Mouse (Mus musculus) gastrocnemius, postnatal 10 days (tissue): ENCODE measurements around the gene Agpat4. TPM values are rescaled to one million over a fixed set of nuclear protein-coding genes. Genes with fewer than 3 reads are reported as not detected.
"Not testable (repeated sequence)": the region's sequence is repeated elsewhere in the genome, so short reads cannot be mapped to it uniquely, and the experiment has no call there.

Experiments
- DNase-seq: peaks from one replicate; pipeline ENCODE4 v3.0.0; 2021; ENCODE audit warnings: mixed read lengths
- total RNA-seq, 2 experiments: library from RNA; stranded (reverse); gene quantifications; 2 replicates each; pipeline ENCODE4 v1.2.3; 2021

Agpat4 gene
- total RNA-seq, 2 experiments from 2014 or later, result 5.7 to 7.7 TPM

GRCm38 (mm10) chr17:12195604-12196003 lies 77.1 kb downstream of the Agpat4 start:
- DNase-seq, result no peak

- DNase-seq, result no peak
These were observed 81.4 kb downstream of the Agpat4 start for GRCm38 (mm10) chr17:12199933-12200332.

- DNase-seq, result no peak
These were observed 82.6 kb downstream of the Agpat4 start for GRCm38 (mm10) chr17:12201086-12201485.

DNA sequence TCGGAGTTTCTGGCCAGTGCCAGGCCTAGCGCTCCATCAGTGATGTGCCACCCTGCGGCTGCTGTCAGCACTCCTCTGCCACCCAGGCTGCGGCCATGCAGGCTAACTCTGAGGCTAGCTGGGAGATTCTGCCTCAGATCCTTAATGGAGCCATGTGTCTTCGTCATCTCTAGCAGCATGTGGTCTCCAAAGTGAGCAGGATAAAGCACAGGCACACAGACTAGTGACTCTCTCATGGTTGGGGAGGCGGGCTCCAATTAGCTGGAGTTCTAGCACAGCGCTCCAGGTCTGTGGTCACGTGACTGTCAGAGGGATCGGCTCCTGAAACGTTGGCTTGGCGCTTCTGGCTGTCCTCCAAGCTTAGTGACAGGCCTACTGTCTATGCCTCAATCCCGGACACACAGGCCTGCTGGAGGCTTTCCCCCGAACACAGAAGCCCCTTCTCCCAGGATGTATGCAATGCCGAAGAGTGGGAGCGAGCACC lies 85.0 kb downstream of the Agpat4 start:
- no peak for DNase-seq

- DNase-seq, result no peak
These were observed 85.7 kb downstream of the Agpat4 start for GRCm38 (mm10) chr17:12204246-12204645.

DNA sequence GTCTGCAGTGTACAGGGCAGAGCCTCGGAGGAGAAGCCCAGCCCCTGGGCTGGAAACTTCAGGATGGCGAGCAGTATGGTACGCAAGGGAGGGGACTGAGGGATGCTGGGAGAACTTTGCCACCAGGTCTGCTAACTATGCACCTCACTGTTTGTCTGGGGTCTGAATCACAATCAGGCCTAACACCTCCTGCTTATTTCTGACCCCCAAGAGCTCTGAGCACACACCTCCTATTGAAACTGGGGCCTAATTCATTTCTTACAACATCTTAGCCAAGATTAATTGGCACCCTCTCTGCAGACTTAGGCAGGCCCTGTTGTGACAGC lies 86.1 kb downstream of the Agpat4 start:
- no peak for DNase-seq

DNA sequence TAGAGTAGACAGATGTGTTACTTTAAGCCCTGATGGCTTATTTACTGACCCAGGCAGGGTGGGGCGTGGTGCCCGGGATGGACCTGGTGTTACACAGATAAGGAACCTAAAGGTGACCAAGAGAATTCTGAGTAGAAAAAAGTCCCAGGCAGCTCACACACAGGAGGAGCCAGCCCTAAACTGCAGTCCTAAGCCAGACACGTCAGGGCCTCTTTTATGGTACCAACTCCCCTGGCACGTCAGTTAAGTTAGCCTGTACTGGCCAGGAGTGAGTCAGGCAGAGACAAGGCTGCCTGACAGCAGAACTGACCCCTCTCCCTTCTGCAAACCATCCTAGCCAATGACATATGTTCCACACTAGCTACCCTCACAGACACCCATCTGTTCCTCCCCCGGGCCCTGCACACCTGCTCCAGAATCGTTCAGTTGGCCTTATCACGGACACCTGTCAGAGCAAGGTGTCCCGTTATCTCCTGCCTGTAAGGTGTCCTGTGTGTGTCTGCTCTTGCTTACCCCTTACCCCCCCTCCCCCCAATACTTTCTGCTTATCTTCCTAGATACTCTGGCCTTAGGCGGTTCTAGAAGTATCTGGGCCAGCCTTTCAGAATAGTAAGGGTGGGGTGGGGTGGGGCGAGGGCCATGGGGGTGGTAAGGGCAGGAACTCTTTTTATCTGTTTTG lies 86.7 kb downstream of the Agpat4 start:
- DNase-seq, result no peak

- no peak for DNase-seq
These were observed 87.2 kb downstream of the Agpat4 start for GRCm38 (mm10) chr17:12205694-12206075.

DNA sequence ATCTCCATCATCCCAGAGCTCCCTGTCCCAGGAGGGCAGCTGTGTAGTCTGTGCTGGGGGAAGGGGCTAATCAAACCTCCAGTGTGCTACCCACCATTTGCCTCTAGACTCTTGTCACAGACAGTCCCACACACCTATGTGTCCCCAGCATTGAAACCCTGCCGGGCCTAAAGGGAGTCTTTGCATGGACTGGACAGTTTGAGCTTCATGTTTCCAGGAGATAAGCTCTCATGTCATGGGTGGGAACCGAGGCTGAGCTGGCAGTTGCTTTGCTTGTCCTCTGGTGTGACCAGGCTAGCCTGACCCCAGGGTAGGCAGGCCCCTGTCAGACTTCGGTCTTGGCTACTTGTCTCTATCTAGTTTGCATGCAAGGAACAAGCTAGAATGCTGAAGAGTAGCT lies 87.7 kb downstream of the Agpat4 start:
- no peak for DNase-seq

DNA sequence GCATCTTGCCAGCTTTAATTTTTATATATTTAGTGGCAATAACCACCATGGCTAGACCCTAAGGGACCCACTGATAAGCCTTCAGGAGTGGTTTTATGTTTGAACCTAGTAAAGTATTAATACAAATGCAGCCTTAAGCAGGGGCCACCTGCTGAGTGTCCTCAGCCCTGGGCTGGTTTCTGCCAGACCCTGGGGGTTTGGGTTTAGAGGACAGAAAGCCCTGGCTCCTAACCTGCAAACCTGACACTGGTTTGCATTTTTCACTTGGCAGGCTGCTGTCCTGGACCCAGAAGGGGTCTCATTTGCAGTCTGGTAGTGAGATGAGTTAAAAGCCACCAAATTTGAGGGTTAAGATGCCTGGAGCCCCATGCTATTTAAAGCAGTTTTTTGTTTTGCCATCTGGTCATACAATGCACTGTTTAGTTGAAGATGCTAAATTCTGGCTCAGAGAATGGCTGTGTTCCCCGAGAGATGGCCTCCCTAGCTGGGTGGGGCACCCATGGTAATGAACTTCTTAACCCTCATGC lies 88.6 kb downstream of the Agpat4 start:
- no peak for DNase-seq

- DNase-seq, result no peak
These were observed 91.0 kb downstream of the Agpat4 start for GRCm38 (mm10) chr17:12209481-12209880.

GRCm38 (mm10) chr17:12210544-12211132 lies 92.1 kb downstream of the Agpat4 start:
- DNase-seq, result peak; percentile 94

DNA sequence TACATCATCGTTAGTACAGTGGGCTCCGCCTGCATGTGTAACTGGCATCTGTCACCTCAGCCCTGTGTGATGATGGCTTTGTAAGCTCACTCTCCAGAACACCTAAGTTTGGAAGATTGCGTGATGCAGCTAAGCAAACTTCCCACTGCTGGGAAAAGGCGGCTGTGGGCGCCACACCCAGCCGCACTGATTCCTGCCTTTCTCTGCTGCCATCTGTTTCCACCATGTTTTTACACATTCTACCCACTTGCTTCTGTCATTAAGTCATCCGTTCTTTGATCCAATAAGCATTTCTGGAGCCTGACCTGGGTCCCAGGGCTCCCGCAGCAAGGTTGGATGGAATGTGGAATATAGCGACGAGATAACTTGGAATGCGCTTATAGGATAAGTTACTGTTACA lies 93.4 kb downstream of the Agpat4 start:
- no peak for DNase-seq

DNA sequence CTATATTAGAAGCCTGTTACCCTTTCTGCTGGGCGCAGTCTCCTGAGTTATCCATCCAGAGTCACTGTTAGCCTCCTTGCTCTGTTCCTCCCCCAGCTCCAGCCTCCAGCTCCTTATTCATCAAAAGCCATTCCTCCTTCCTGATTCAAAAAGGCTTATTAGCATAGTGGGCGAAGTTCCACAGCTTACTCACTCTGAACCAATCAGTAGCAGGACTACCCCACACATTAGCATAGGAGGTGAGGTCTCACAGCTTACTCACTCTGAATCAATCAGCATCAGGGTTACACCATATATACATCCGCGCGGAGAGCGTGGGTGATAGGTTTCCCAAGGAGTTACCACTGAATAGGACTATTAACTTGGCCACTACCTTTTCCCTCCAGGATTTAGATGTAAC lies 93.8 kb downstream of the Agpat4 start:
- DNase-seq, result no peak

- DNase-seq, result no peak
These were observed 94.9 kb downstream of the Agpat4 start for GRCm38 (mm10) chr17:12213430-12213829.

DNA sequence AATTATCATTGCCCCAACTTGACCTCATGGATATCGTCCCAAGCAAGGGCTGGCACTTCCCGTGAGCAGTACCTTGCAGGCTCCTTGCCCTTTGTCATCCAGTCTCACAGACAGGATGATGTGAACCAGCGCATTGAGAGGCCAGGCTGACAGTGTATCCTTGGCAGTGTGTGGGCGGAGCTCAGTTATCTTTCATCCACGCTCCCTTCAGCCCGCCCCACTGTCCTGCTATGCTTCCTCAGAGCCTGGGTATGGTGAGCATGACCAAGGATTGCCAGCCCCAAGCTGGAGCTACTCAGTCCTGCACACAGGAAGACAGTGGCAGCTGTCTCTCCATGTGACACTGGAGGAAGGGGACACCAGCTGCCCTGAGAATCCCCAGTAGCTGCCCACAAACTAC lies 97.7 kb downstream of the Agpat4 start:
- no peak for DNase-seq

DNA sequence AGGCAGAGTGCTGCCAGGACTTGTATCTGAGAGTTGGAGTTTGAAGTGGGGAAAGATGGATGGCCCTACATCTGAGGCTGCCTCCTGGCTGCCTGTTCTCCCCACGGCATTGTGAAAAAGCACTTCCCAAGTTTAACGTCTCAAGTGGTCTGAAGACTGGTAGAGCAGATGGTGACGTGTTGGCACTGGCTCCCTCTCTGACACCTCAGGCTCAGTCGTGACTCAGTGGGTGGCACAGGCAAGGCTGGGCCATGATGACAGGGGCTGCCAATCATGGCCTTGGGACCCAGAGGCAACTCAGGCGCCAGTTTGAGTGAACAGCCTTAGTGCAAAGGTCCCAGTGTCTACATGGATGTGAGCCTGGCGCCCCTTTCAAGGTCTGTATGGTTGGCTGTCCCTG lies 103.4 kb downstream of the Agpat4 start:
- DNase-seq, result no peak

DNA sequence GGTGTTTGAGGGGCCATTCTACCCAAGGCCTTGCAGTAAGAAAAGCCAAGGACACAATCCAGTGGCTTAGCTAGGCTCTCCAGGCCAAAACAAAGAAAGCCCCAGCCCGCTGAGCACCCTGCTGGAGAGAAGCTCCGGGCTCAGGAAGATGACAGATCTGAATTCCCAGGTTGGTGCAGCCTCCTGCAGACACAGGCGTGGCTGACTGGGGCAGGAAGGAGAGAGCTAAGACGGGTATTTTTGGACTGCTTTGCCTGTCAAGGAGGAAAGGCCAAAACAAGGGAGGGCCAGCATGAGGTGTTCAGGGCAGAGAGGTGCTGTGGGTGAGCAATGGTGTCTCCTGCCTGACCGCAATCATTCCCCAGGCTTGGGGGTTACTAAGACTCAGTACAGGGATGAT lies 105.2 kb downstream of the Agpat4 start:
- no peak for DNase-seq

DNA sequence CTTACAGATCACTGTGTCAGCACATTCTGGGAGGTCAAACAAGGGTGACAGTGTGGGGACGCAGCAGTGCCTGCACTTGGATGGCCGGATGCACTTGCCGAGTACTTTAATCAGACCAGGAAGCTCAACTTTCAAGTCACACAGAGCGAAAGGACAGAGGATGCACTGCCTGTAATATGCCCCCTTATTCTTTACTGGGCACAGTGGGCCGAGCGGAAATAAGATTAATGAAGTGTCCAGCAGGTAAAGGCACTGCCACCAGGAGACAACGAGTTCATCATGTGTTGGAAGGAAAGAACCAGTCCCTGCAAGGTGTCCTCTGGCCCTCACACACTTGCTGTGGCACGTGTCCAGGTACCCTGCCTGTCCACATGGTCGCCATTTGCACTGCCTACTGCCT lies 105.6 kb downstream of the Agpat4 start:
- no peak for DNase-seq

GRCm38 (mm10) chr17:12224551-12224950 lies 106.0 kb downstream of the Agpat4 start:
- not testable (repeated sequence) for DNase-seq

- no peak for DNase-seq
These were observed 106.7 kb downstream of the Agpat4 start for GRCm38 (mm10) chr17:12225227-12225626.

DNA sequence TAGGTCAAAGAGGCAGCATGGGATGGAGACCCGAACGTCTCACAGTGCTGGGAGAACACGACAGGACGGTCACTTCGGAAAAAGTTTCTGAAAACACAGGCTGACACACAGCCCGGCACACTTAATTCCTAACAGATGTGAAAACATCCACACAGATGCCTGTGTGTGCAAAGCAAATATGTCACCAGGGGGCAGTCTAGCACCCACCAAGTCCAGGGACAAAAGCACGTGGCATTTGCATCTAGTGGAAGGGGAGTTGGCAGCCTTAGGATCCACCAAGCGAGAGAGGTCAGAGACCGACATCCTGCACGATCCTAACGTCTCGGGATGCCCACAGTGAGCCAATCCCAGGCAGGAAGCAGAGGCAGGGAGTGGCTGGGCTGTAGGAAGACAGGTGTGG lies 108.0 kb downstream of the Agpat4 start:
- peak; percentile 53 for DNase-seq

GRCm38 (mm10) chr17:12228001-12228400 lies 109.5 kb downstream of the Agpat4 start:
- no peak for DNase-seq

DNA sequence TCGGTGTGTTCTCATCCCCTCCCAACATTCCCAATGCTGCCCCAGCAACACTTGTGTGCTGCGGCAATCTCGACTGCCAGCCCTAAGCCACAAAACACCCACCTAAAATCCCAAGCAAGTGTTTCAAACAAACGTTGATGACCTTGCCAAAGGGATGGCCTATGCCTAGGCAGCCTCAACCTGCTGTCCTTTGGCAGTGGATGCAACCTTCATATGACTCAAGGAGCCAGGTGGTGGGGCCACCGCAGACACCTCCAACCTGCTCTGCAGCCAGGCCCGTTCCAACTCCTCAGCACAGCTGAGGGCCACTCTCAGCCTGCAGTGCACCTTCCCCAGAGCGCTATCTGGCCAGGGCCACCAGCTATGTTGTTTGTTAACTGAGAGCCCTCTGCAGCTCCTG lies 110.0 kb downstream of the Agpat4 start:
- DNase-seq, result no peak
